Mouse (Mus musculus): ENCODE measurements around the gene Oas1c. TPM values are rescaled to one million over a fixed set of nuclear protein-coding genes. Genes with fewer than 3 reads are reported as not detected.

The Oas1c gene
- total RNA-seq, 2 experiments from 2014 or later: 0.62 to 0.89 TPM

- no peak for DNase-seq
Measured at GRCm38 (mm10) chr5:120787042-120787441, 25.3 kb downstream of the Oas1c start.

DNA sequence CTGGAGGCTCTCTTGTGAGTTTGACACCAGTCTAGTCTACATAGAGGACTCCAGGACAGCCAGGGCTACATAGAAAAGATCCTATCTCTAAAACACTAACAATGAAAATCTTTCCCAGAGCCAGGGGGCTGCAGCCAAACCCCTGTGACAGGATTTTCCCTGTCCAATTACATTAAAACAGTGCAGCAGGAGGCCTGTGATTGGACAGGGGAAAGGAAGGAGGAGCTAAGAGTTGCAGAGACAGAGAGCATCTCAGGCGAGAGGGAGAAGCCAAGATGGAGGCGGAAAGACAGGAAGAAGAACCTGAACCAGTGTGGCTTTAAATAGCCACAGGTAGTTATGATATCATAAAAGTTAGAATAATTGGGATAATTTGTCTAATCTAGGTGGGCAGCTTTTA, 29.9 kb downstream of the Oas1c start:
- intact Hi-C loops (cut with DNase I): no loop called here

More at GRCm38 (mm10) chr5:120787042-120787441, 25.3 kb downstream of the Oas1c start:
- intact Hi-C loops (cut with DNase I): no loop called here

DNA sequence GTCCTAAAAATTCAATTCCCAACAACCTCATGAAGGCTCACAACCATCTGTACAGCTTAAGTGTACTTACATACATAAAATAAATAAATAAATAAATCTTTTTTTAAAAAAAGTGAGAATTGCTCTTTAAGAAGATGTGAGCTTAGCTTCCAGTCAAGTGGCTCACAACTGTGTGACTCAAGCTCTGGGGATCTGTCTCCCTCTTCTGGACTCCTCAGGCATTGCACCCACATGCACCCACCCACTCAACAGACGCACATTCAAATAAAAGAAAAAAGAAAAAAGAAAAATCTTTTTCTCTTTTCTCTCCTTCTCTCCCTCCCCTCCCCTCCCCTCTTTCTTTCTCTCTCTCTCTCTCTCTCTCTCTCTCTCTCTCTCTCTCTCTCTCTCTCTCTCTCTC, 30.7 kb downstream of the Oas1c start:
- intact Hi-C loops (cut with DNase I): no loop called here
- DNase-seq: no peak

More for the DNA sequence above, 29.9 kb downstream of the Oas1c start:
- no peak for DNase-seq

DNA sequence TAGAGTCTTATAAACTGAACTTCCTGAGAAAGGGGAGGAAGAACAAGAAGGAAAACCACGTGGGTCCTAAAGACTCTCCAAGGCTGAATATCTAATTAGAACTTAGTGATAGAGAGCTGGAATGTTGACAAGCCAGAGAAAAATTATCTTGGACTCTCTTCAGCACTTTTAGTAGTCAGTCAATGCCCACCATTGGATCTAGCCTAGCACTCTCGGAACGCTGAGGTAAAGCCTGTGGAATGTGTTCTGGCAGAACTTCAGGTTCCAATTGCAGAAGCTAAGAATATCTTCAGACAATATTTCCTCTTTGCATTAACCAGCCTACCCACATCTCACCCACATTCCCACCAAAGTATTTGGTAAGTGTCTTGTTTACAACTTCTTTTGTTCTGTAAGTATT, 32.4 kb downstream of the Oas1c start:
- DNase-seq: no peak

GRCm38 (mm10) chr5:120778941-120779340, 33.4 kb downstream of the Oas1c start:
- intact Hi-C loops (cut with DNase I): no loop called here
- DNase-seq: no peak

More for the DNA sequence above, 32.4 kb downstream of the Oas1c start:
- intact Hi-C loops (cut with DNase I): no loop called here

- intact Hi-C loops (cut with DNase I): no loop called here
Measured at GRCm38 (mm10) chr5:120777478-120777877, 34.8 kb downstream of the Oas1c start, which contains the start of gene Oas3. TSS of gene Oas3 (minus strand) at chr5:120777661.

DNA sequence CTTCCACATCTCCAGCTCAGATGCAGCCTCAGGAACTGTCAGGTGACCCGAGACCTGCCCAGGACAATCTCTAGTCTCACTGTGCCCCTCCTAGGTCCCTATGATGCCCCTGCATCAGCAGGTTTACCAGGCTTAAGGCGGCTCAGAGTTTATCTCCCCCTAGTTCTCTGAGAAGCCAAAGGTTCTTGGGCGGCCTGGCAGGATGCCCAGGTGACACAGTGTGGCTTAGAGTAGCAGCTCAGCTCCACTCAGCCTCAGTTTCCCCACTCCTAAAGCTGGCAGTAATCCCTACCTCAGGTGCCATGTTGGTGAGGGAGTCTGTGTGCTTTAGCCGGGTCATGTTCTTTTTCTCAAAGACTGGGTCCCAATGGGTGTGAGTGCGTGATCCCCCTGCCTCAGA, 35.5 kb downstream of the Oas1c start:
- DNase-seq: no peak
- intact Hi-C loops (cut with DNase I): no loop called here

More at GRCm38 (mm10) chr5:120777478-120777877, 34.8 kb downstream of the Oas1c start, which contains the start of gene Oas3:
- DNase-seq: no peak

DNA sequence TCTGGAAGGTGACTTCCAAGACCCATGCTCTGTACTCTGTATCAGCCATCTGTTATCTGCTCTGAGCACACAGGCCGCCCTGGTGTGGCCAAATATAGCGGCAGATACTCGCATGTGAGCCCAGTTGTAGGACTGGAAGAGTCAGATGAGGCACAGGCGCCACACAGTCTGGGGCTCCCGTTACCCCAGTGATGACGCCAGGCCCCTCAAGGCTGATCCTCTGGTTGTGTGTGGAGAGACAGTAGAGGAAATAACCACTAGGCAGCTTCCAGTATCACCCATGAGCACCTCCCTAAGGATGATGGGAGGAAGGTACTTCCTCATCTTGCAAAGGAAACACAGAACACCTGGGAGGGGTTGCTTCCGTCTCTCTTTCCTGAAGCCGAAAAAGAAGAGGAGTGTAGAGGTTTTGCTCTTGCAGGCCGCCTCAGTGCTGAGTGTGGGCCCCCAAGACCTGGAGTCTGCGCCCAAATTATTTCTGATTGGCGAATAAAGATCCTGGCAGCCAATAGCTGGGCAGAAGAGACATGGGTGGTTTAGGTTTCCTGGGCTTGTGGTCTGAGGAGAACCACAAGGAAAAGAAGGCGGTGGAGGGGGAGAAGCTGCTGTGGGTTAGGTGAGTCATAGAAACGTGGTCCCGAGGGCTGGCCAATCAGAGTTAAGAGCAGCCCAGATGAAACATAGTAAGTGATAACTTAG, 36.9 kb downstream of the Oas1c start:
- DNase-seq: no peak
- intact Hi-C loops (cut with DNase I): no loop called here

- DNase-seq: no peak
- intact Hi-C loops (cut with DNase I): no loop called here
Measured at GRCm38 (mm10) chr5:120769396-120769795, 42.9 kb downstream of the Oas1c start.

GRCm38 (mm10) chr5:120765010-120765409, 47.3 kb downstream of the Oas1c start:
- DNase-seq: no peak
- intact Hi-C loops (cut with DNase I): no loop called here

- no peak for DNase-seq
- intact Hi-C loops (cut with DNase I): no loop called here
Measured at GRCm38 (mm10) chr5:120761901-120762300, 50.4 kb downstream of the Oas1c start.

- no peak for DNase-seq
- intact Hi-C loops (cut with DNase I): no loop called here
Measured at GRCm38 (mm10) chr5:120754215-120754614, 58.1 kb downstream of the Oas1c start.

DNA sequence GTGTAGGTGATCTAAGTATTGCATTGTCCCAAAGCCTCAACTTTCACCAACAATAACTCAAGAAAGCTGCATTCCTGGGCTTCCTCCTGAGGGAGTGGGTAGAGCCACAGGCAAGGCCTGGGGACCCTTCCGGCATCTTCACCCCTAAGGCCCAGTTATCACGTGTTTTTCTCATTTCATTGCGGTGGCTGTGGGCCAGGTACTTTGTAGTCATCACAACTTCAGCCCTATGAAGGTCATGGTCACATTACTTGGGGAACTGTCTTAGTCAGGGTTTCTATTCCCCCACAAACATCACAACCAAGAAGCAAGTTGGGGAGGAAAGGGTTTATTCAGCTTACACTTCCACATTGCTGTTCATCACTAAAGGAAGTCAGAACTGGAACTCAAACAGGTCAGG, 59.5 kb downstream of the Oas1c start:
- no peak for DNase-seq
- intact Hi-C loops (cut with DNase I): no loop called here

DNA sequence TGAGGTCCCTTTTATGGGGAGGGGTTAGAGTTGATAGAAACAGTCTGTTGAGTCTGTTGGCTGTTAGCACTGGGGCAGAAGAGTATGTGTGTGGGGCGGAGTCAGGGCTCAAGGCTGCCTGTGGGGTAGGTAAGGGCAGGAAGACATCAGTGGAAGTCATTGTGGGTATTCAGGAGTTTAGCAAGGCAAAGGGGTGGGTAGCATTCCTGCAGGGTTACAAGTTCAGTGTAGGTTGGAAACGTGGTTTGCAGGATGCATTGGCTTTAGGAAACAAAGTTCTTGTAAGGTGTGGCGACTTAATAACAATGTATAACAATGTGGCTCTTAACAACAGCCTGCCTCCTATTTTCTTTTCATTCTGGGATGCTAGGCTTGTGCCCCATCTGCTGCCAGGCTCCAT, 61.1 kb downstream of the Oas1c start:
- intact Hi-C loops (cut with DNase I): no loop called here
- DNase-seq: no peak

Small RNA genes within 50 kb of the gene (microRNA-seq; reads per million reads assigned to microRNA genes)
- 0 reads per million in 2 experiments for gene Gm22907 (ENCODE audit: borderline number of aligned reads in 2 of 2)

Other genes with a start within 250 kb of the Oas1c start
- 10 to 100 TPM; 32.5 to 36.0 TPM for gene Tpcn1, start 223.8 kb downstream of the Oas1c start, total RNA-seq (2021)
- gene Iqcd, start 223.5 kb downstream of the Oas1c start, total RNA-seq (2021): not detected
- 10 to 100 TPM; 15.0 to 17.1 TPM for gene Rita1, start 199.9 kb downstream of the Oas1c start, total RNA-seq (2021)
- gene Ddx54, start 199.8 kb downstream of the Oas1c start, total RNA-seq (2021): 10 to 100 TPM; 22.2 to 24.3 TPM
- not detected for gene Cfap73, start 178.3 kb downstream of the Oas1c start, total RNA-seq (2021)
- not detected for gene Rasal1, start 163.7 kb downstream of the Oas1c start, total RNA-seq (2021)
- 1 to 10 TPM; 1.8 to 1.9 TPM for gene Dtx1, start 100.6 kb downstream of the Oas1c start, total RNA-seq (2021)
- gene Oas2, start 62.7 kb downstream of the Oas1c start, total RNA-seq (2021): 1 to 10 TPM in 1 of 2 experiments, under 1 TPM in 1; 0.80 to 2.4 TPM
- under 1 TPM in 1 of 2 experiments, not detected in 1; 0.51 TPM for gene Oas3, start 34.9 kb downstream of the Oas1c start, total RNA-seq (2021)
- gene Oas1e, start 17.0 kb downstream of the Oas1c start, total RNA-seq (2021): not detected
- gene Oas1f, start 34.9 kb upstream of the Oas1c start, total RNA-seq (2021): not detected
- gene Oas1h, start 48.9 kb upstream of the Oas1c start, total RNA-seq (2021): not detected
- gene Oas1g, start 75.1 kb upstream of the Oas1c start, total RNA-seq (2021): under 1 TPM in 1 of 2 experiments, not detected in 1; 0.73 TPM
- 1 to 10 TPM in 1 of 2 experiments, under 1 TPM in 1; 0.75 to 2.1 TPM for gene Oas1a, start 95.0 kb upstream of the Oas1c start, total RNA-seq (2021)
- gene Oas1d, start 102.0 kb upstream of the Oas1c start, total RNA-seq (2021): not detected
- not detected for gene Rph3a, start 197.6 kb upstream of the Oas1c start, total RNA-seq (2021)